ENCODE assay signal across 16 mouse cellular contexts in genomic region chr11:54679141-54679540, GRCm38 (mm10).
"Had no signal": no experiment of that assay in that cellular context is flagged by ENCODE, and none has a peak within 500 bp of the region (broad histone marks: within the 10 kb centered on the region; RNA-seq: fewer than 3 reads in every experiment).

No protein-coding gene starts in this region.

- H3K9me3 ChIP-seq: lung, embryonic 15.5 days; megakaryocyte, embryonic 14.5 days; midbrain, embryonic 13.5 days; midbrain, embryonic 15.5 days; neural tube, embryonic 12.5 days; stomach, embryonic 15.5 days had no signal

- H3K4me3 ChIP-seq: lung, embryonic 15.5 days; megakaryocyte, embryonic 14.5 days; midbrain, embryonic 13.5 days; midbrain, embryonic 15.5 days; neural tube, embryonic 12.5 days; stomach, embryonic 15.5 days had no signal

- H3K9ac ChIP-seq: lung, embryonic 15.5 days; midbrain, embryonic 13.5 days; midbrain, embryonic 15.5 days; neural tube, embryonic 12.5 days; stomach, embryonic 15.5 days had no signal

- ATAC-seq: lung, postnatal 0 days; midbrain, embryonic 13.5 days; midbrain, embryonic 15.5 days had no signal

- H3K4me2 ChIP-seq: lung, embryonic 15.5 days; midbrain, embryonic 11.5 days; midbrain, embryonic 13.5 days; midbrain, embryonic 15.5 days; neural tube, embryonic 12.5 days; stomach, embryonic 15.5 days had no signal

- H3K27me3 ChIP-seq: lung, embryonic 15.5 days; megakaryocyte, embryonic 14.5 days; midbrain, embryonic 13.5 days; midbrain, embryonic 15.5 days; neural tube, embryonic 12.5 days; stomach, embryonic 15.5 days had no signal

- DNase-seq: lung, postnatal 14 days; lung, postnatal 36 days; right cerebral cortex, postnatal 14 days; thymus, adult 2 months; thymus, postnatal 25 days; thymus, postnatal 4 days had no signal

- H3K4me1 ChIP-seq: lung, embryonic 15.5 days; midbrain, embryonic 13.5 days; midbrain, embryonic 15.5 days; neural tube, embryonic 12.5 days; stomach, embryonic 15.5 days had no signal

- H3K27ac ChIP-seq: lung, embryonic 15.5 days; macrophage; midbrain, embryonic 13.5 days; midbrain, embryonic 15.5 days; neural tube, embryonic 12.5 days; stomach, embryonic 15.5 days; stomach, postnatal 0 days had no signal
